Mouse (Mus musculus) adrenal gland, postnatal 10 days (tissue): ENCODE results near the gene Vps8. TPM values are rescaled to one million over a fixed set of nuclear protein-coding genes. Genes with fewer than 3 reads are reported as not detected.

Source experiments
- DNase-seq: peaks from one replicate; pipeline ENCODE4 v3.0.0; 2021; ENCODE audit warnings: mixed read lengths
- total RNA-seq, 2 experiments: library from RNA; stranded (reverse); gene quantifications; 2 replicates each; pipeline ENCODE4 v1.2.3; 2021

Gene Vps8
- total RNA-seq, 2 experiments from 2014 or later, result 16.3 to 18.2 TPM

DNA sequence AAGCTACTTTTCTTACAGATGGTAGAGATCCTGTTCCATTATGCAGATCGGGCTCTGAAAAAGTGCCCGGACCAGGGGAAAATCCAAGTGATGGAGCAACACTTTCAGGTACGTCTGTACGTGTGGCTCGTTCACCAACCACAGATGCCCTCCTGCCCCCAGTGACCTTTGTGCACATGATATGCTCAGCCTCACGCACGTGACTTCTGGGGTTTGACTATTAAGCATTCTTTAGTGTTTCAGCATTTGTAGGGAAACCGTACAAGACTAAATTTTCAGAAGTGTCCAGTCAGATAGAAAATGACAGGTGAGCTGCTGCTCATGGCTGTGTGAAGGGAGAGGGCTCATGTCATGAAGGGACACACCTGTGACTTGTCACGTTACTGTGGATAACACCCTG lies 55.5 kb downstream of the Vps8 start:
- no peak for DNase-seq

DNA sequence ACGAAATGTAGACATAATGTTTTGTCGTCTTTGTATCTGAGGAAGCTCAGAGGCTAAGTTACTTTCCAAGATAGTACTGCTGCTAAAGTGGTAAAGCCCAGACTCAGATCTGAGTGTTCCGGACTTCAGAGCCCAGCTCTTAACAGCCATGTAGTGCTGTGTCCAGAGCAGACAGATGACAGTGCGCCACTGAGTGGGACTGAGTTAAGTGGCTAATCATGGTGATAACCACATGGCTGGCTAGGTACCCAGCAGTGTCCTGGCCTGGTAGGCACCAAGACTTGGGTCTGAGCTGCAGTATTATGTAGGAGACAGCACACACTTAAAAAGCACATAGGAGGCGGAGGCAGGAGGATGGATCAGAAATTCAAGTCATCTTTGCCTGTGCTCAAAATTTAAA lies 60.9 kb downstream of the Vps8 start:
- no peak for DNase-seq

GRCm38 (mm10) chr16:21485716-21486115 lies 62.8 kb downstream of the Vps8 start:
- DNase-seq, result no peak

GRCm38 (mm10) chr16:21488413-21488812 lies 65.5 kb downstream of the Vps8 start:
- DNase-seq, result peak; percentile 74

DNA sequence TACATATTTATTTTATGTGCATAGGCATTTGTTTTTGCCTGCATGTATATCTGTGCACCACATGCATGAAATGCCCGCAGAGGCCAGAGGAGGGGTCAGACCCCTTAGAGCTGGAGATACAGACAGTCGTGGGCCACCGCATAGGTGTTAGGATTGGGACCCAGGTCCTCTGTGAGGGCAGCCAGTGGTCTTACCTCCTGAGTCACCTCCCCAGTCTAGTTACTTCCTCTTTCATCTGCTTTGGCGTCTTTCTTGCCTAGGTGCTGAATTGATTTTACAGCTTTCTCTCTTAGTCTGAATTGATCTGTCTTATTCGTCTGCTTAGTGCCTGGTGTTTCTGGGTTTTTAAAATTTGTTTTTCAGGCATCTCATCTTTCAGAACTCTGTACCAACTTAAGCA lies 69.4 kb downstream of the Vps8 start:
- no peak for DNase-seq

- DNase-seq, result no peak
Observed at GRCm38 (mm10) chr16:21492894-21493293, 70.0 kb downstream of the Vps8 start.

DNA sequence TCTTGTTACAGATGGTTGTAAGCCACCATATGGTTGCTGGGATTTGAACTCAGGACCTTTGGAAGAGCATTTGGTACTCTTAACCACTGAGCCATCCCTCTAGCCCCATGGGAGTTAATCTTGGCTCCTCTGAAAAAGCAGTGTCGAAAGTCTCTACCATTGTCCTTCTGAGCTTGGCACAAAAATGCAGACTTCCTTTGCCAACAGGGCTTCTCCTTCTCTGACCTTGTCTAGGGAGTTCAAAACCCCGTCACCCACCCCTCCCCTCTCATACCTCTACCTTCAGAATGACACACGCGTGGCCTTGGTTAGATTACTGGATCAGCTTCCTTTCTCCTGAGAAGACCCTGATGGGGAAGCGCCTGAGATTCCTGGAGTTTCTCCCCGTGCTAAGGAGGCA lies 71.8 kb downstream of the Vps8 start:
- peak; percentile 40 for DNase-seq

GRCm38 (mm10) chr16:21496799-21497198 lies 73.9 kb downstream of the Vps8 start:
- no peak for DNase-seq

GRCm38 (mm10) chr16:21497627-21498026 lies 74.7 kb downstream of the Vps8 start:
- no peak for DNase-seq

GRCm38 (mm10) chr16:21498984-21499383 lies 76.1 kb downstream of the Vps8 start:
- DNase-seq, result no peak

- DNase-seq, result peak; percentile 30
Observed at GRCm38 (mm10) chr16:21499656-21500055, 76.7 kb downstream of the Vps8 start.

DNA sequence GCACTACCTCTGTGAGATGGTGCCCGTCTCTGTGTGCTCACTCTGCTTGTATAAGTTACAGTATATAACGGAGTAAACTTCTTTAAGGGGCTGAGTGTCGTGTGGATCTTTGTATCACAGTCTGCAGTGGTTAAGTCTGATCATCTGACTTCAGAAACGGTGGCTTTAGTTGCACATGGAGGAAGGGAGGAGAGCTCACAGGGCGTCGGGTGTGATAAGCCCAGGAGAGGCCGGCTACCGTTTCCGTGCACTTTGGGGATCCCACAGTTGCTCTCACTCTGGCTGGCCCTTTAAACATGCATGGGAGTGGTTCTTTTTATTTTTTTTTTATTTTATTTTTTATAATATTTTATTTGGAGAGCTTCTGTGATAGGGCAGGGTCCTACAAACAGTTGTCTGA lies 95.9 kb downstream of the Vps8 start:
- DNase-seq, result no peak

DNA sequence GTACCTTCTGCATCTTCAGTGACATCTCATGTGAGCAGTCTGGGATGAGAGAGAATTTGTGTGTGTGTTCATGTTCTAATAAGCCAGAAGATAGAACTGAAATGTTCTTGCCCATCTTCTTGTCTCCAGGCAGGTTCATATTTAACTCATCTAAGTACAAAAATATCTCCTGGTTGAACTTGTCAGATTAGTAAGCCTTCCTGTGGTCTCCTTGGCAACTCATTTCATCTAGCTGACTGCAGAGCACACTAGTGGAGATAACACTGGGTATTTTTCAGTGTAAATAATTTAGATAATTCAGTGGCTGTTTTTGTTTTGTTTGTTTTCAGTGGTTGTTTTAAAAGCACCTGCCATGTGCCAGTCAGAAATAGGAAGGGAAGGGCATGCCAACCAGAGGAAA lies 96.9 kb downstream of the Vps8 start:
- DNase-seq, result no peak

- DNase-seq, result no peak
Observed at GRCm38 (mm10) chr16:21523738-21524137, 100.8 kb downstream of the Vps8 start.

- DNase-seq, result no peak
Observed at GRCm38 (mm10) chr16:21525376-21525775, 102.5 kb downstream of the Vps8 start.

GRCm38 (mm10) chr16:21527271-21528007 lies 104.5 kb downstream of the Vps8 start:
- DNase-seq, result no peak

DNA sequence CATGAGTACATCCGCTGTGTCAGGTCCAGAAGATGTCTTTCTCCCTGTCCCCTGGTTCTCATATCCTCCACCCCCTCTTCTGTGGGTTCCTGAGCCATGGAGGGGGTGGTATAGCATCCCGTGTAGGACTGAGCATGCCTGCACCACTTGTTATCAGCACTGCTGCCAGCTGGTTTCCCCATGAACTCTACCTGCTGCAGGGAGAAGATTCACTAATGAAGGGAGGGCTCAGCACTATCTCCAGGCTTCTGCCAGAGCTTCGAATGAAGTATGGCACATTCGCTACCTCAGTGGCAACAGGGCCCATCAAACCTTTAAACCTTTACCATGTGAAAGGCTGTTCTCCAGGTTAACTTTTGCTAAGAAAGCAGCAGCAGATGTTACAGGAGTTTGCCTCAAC lies 110.6 kb downstream of the Vps8 start:
- DNase-seq, result no peak

- DNase-seq, result no peak
Observed at GRCm38 (mm10) chr16:21536240-21537005, 113.5 kb downstream of the Vps8 start.

- DNase-seq, result no peak
Observed at GRCm38 (mm10) chr16:21537312-21537711, 114.4 kb downstream of the Vps8 start.

DNA sequence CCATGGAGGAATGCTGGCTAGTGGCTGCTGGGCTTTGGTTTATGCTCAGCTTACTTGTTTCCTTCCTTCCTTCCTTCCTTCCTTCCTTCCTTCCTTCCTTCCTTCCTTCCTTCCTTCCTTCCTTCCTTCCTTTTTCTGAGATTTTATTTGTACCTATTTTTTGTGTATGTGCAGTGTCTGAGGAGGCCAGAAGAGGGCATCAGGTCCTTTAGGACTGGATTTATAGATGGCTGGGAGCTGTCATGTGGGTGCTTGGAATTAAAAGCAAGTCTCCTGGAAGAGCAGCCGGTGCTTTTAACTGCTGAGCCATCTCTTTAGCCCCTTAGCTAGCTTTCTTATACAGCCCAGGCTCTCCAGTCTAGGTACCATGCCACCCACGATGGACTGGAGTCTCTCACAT lies 116.0 kb downstream of the Vps8 start:
- no peak for DNase-seq

DNA sequence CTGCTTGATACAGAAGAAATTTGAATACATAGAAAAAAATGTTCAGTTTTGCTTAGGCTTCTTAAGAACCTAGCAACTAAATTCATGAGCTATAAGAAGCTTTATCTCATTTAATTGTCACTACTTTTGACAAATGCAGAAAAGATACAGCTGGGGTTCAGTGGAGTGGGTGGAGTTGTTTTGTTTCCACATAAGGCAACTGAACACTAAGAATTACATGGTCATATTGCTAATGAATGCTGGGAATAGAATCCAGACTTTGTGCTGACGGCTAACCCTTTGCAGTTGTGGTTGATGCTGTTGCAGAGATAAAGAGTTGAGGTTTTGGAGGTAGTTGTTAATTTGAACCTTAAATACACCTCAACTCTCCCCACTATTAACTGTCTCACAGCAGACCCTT lies 119.6 kb downstream of the Vps8 start:
- no peak for DNase-seq

GRCm38 (mm10) chr16:21547446-21547845 lies 124.5 kb downstream of the Vps8 start:
- DNase-seq, result no peak

DNA sequence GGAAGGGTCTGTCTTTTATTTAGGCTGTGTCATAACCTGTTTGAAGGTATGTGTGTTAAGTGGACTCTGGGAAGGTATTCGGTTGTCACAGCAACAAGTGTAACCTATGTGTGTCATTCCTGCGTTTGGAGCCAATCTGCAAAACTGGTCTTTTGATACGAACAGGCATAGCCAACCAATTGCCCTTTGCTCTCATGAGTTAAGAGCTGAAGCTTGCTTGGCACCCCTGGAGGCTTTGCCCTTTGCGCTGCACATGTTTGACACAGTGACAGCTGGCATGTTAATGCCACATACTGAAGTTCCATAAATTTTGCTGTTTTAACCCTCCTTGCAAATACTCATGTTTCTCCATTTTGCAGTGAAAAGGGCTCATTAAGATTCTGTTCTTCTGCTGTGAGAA lies 126.8 kb downstream of the Vps8 start:
- peak; percentile 26 for DNase-seq

DNA sequence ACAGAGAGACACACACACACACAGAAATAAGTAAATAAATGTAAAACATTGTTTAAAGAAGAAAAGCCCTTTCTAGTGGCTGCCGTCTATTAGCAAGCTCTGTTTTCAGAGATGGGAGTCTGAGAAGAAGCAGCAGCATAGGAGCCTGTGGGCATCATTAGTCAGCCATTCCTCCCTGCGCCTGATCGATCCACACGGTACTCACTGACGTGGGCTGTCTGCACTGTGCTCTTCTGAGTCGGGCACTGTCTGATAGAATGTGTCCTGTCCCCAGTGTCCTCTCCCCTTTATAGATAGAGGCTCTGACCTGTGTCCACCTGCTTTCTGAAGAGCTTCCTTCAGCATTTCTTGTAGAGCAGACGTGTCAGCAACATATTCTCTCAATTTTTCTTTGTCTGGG lies 127.5 kb downstream of the Vps8 start:
- no peak for DNase-seq
